Mouse (Mus musculus) adrenal gland, postnatal 4 days (tissue): ENCODE results near the gene Usp31. TPM values are rescaled to one million over a fixed set of nuclear protein-coding genes. Genes with fewer than 3 reads are reported as not detected.
A peak's percentile ranks its signal among the peaks of the same experiment; 100 is the strongest.

Experiments
- DNase-seq, 2 experiments: peaks; one replicate each; pipeline ENCODE4 v3.0.0; 2021 to 2022; ENCODE audit warnings: low spot score in 2 of 2, mixed read lengths in 2 of 2
- total RNA-seq, 2 experiments: library from RNA; stranded (reverse); gene quantifications; 2 replicates each; pipeline ENCODE4 v1.2.3; 2021

Gene Usp31
- total RNA-seq, 2 experiments from 2014 or later, result 12.5 to 14.9 TPM

- no peak for DNase-seq
Observed at GRCm38 (mm10) chr7:121660705-121661104, 46.3 kb downstream of the Usp31 start.

- no peak for DNase-seq
Observed at GRCm38 (mm10) chr7:121658866-121659265, 48.2 kb downstream of the Usp31 start.

- DNase-seq, result no peak
Observed at GRCm38 (mm10) chr7:121654675-121655074, 52.4 kb downstream of the Usp31 start.

GRCm38 (mm10) chr7:121652629-121653028, 54.4 kb downstream of the Usp31 start:
- DNase-seq, result no peak

GRCm38 (mm10) chr7:121650724-121651123, 56.3 kb downstream of the Usp31 start:
- DNase-seq, result no peak

- peak in 1 of 2 experiments; percentile 9 for DNase-seq
Observed at GRCm38 (mm10) chr7:121640998-121641762, 65.9 kb downstream of the Usp31 start.

- no peak for DNase-seq
Observed at GRCm38 (mm10) chr7:121636732-121637131, 70.3 kb downstream of the Usp31 start.

GRCm38 (mm10) chr7:121634236-121634635, 72.8 kb downstream of the Usp31 start:
- DNase-seq, result no peak

- DNase-seq, result no peak
Observed at GRCm38 (mm10) chr7:121622835-121623420, 84.1 kb downstream of the Usp31 start.

- DNase-seq, result no peak
Observed at GRCm38 (mm10) chr7:121622433-121622832, 84.6 kb downstream of the Usp31 start.

GRCm38 (mm10) chr7:121601697-121602096, 105.4 kb downstream of the Usp31 start:
- DNase-seq, result peak in 1 of 2 experiments; percentile 6

GRCm38 (mm10) chr7:121596401-121596800, 110.7 kb downstream of the Usp31 start:
- DNase-seq, result no peak

GRCm38 (mm10) chr7:121595496-121595895, 111.6 kb downstream of the Usp31 start:
- DNase-seq, result no peak

- no peak for DNase-seq
Observed at GRCm38 (mm10) chr7:121595085-121595484, 112.0 kb downstream of the Usp31 start.

GRCm38 (mm10) chr7:121594623-121595022, 112.4 kb downstream of the Usp31 start:
- no peak for DNase-seq

Other genes starting within 250 kb of the Usp31 start
- 1 to 10 TPM in 1 of 2 experiments, under 1 TPM in 1; 0.23 to 5.2 TPM for gene Scnn1g, start 27.2 kb upstream of the Usp31 start, total RNA-seq
- gene Scnn1b, start 157.8 kb upstream of the Usp31 start, total RNA-seq, result 1 to 10 TPM in 1 of 2 experiments, under 1 TPM in 1; 0.96 to 9.5 TPM